Mouse (Mus musculus): ENCODE data around the gene Slc22a3. TPM values are rescaled to one million over a fixed set of nuclear protein-coding genes. Genes with fewer than 3 reads are reported as not detected.

Slc22a3 gene
- polyA plus RNA-seq, 1 experiment from 2014 or later: 0.45 TPM

DNA sequence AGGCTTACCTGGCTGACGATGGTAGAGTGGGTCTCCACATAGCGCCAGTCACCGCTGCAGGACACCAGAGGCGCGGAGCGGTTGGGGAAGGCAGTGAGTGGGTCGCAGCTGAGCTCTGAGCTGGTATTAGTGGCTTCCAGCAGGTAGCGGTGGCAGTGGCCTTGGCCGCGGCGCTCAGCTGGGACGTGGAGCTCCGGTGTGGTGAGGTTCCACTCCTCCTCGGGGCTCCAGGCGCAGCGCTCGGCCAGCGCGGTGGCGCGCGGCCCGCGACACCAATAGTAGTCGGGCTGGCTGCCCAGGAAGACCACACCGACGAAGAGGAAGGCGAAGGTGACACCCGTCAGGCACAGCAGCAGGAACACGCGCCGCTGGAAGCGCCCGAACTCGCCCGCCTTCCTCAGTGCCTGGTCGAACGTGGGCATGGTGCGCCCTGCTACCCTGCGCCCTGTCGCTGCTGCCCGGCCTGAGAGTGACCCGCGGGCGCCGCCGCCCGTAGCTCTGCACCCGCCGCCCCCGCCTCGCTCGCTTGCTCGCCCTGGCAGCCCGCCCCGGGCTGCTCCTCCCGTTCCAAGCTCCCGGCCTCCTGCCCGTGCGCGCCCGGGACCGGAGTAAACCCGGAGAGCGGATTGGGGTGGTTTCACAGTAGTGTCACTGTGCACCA is 471 bp downstream of the Slc22a3 start:
- H3K27ac ChIP-seq: no peak overlapping the region
- peak overlapping the region; percentile 54 for H3K4me3 ChIP-seq
- H3K27me3 ChIP-seq: peaks cover 62% of the 10 kb centered on the region
- H3K36me3 ChIP-seq: no peaks in the 10 kb centered on the region
- peaks cover 12% of the 10 kb centered on the region for H3K4me1 ChIP-seq (replicated peaks)
- H3K9me3 ChIP-seq (replicated peaks): no peaks in the 10 kb centered on the region
- peak overlapping the region; percentile 43 for H3K9ac ChIP-seq
- H3K4me2 ChIP-seq: peak overlapping the region; percentile 85
- ATAC-seq (replicated peaks; ENCODE audit: insufficient number of reproducible peaks, insufficient read depth, low FRiP score, low read depth): no peak
- 2% methylated on average over 65 of the region's 65 CpGs for WGBS

DNA sequence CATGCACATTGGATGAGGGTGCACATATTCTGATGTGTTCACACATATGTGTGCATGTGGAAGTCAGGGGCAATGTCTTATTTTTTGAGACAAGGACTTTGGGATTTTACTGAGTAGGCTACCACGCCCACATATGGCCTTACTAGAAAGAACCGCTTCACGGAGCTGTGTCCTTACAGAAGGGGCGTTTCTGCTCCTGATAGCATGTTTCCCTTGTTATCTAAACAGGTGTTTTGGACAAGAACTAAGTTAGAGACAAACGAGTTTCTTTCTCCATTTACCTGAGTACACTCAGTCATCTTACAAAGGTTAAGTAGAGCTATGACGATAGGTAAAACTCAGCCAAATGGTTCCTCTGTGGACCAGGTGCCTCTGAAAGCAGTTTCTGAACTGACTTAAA is 1.8 kb downstream of the Slc22a3 start:
- Histone ChIP-seq H3K4me3 (no peak overlapping the region), H3K27me3 (peaks cover 62% of the 10 kb centered on the region), H3K27ac (no peak overlapping the region), H3K9ac (no peak overlapping the region), H3K4me1 (replicated peaks) (peaks cover 12% of the 10 kb centered on the region), H3K9me3 (replicated peaks) (no peaks in the 10 kb centered on the region), H3K4me2 (peak overlapping the region; percentile 85; the same call in 1 of the 2 replicates), H3K36me3 (no peaks in the 10 kb centered on the region)
- no peak for ATAC-seq (replicated peaks; ENCODE audit: insufficient number of reproducible peaks, insufficient read depth, low FRiP score, low read depth)
- 64% methylated on average over 6 of the region's 6 CpGs for WGBS

DNA sequence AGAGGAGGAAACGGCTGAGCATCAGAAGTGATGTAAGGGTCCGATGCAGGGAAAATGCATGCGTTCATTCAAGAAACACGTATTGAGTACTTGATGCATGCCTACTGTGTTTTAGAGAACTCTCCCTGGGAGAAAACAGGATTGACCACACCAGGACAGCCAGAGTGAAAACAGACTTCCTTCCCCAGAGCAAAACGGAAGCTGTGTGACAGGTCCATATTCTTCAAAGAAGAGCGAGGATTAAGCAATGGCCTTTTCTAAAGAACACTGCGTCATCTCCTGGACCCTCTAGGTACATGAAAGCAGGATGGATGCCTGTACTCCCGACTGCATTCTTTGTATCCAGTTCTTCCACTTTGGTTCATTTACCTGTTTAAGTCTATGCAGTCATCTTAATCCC is 8.1 kb downstream of the Slc22a3 start:
- Histone ChIP-seq H3K36me3 (no peaks in the 10 kb centered on the region), H3K4me2 (no peak overlapping the region), H3K9me3 (replicated peaks) (no peaks in the 10 kb centered on the region), H3K27me3 (peaks cover 14% of the 10 kb centered on the region), H3K4me1 (replicated peaks) (no peaks in the 10 kb centered on the region), H3K27ac (no peak overlapping the region), H3K4me3 (no peak overlapping the region), H3K9ac (no peak overlapping the region)
- no peak for ATAC-seq (replicated peaks; ENCODE audit: insufficient number of reproducible peaks, insufficient read depth, low FRiP score, low read depth)
- WGBS: 69% methylated on average over 8 of the region's 8 CpGs

DNA sequence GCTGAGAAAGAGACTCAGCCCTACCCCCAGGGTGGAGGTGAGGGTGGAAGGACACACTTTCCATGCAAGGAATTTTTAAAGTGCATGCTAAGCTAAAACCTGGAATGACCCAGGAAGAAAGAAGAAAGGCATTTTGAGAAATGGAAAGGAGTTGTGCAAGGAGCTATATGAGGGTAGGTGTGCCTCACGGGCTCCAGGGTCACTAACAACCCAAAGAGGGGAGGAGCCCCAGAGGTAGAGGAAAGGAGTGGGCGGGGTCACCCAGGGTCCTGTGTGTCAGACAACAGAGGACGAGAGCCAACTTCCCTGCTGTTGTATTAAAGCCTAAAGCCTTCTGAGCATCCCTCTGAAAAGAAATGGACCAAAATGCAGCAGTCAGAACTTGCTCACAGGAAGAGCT is 11.9 kb downstream of the Slc22a3 start:
- H3K9me3 ChIP-seq (replicated peaks): no peaks in the 10 kb centered on the region
- 0 out of 2 replicates have a peak, but pooled peaks cover 6% of the 10 kb centered on the region for H3K27me3 ChIP-seq
- no peak overlapping the region for H3K4me3 ChIP-seq
- no peak overlapping the region for H3K4me2 ChIP-seq
- 45% methylated on average over 3 of the region's 3 CpGs for WGBS
- ATAC-seq (replicated peaks; ENCODE audit: insufficient number of reproducible peaks, insufficient read depth, low FRiP score, low read depth): no peak
- H3K4me1 ChIP-seq (replicated peaks): no peaks in the 10 kb centered on the region
- H3K9ac ChIP-seq: no peak overlapping the region
- H3K27ac ChIP-seq: no peak overlapping the region
- no peaks in the 10 kb centered on the region for H3K36me3 ChIP-seq

DNA sequence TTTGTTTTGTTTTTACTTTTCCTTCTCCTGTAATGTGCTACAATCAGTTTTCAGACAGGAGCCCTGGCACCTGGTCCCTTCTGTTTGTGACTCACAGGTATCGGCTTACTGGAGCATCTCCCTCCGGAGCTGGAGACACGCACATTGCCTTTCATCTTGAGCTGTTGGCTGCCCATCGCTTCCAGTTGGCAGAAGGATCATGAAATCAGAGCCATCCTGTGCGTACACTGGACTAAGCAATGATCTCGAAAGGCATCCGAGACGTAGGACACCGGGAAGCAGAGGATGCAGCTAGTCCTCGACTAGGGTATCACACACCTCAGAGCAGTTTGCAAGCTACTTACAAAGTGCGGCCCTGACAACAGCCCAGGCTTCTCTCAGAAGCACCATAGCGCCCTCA is 15.9 kb downstream of the Slc22a3 start:
- H3K9me3 ChIP-seq (replicated peaks): no peaks in the 10 kb centered on the region
- 83% methylated on average over 12 of the region's 12 CpGs for WGBS
- H3K4me1 ChIP-seq (replicated peaks): no peaks in the 10 kb centered on the region
- no peak overlapping the region for H3K4me2 ChIP-seq
- H3K36me3 ChIP-seq: no peaks in the 10 kb centered on the region
- ATAC-seq (replicated peaks; ENCODE audit: insufficient number of reproducible peaks, insufficient read depth, low FRiP score, low read depth): no peak
- H3K27me3 ChIP-seq: 0 out of 2 replicates have a peak, but pooled peaks cover 8% of the 10 kb centered on the region
- no peak overlapping the region for H3K9ac ChIP-seq
- H3K27ac ChIP-seq: no peak overlapping the region
- H3K4me3 ChIP-seq: no peak overlapping the region

DNA sequence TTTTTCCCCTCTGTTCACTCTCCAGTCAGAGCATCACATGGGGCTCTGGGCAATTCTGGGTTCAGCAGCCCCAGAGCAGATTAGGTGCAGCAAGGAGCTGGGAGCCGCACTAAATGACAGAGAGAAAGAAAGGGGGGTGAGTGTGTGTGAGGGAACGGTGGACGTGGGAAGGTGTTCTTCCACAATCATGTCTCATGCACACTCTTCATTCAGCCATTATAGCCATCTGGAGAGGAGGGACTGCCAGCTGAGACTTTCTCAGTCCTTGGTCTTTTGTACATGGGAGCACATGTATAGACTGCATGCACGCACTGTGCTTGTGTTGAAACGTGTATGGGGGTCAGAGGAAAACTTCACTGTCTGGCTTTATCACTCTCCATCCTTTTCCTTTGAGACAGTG is 17.6 kb downstream of the Slc22a3 start:
- no peak for ATAC-seq (replicated peaks; ENCODE audit: insufficient number of reproducible peaks, insufficient read depth, low FRiP score, low read depth)
- H3K4me1 ChIP-seq (replicated peaks): no peaks in the 10 kb centered on the region
- no peak overlapping the region for H3K4me3 ChIP-seq
- H3K4me2 ChIP-seq: no peak overlapping the region
- H3K27ac ChIP-seq: no peak overlapping the region
- H3K9ac ChIP-seq: no peak overlapping the region
- 83% methylated on average over 5 of the region's 5 CpGs for WGBS
- H3K36me3 ChIP-seq: no peaks in the 10 kb centered on the region
- H3K27me3 ChIP-seq: 0 out of 2 replicates have a peak, but pooled peaks cover 8% of the 10 kb centered on the region
- H3K9me3 ChIP-seq (replicated peaks): no peaks in the 10 kb centered on the region

DNA sequence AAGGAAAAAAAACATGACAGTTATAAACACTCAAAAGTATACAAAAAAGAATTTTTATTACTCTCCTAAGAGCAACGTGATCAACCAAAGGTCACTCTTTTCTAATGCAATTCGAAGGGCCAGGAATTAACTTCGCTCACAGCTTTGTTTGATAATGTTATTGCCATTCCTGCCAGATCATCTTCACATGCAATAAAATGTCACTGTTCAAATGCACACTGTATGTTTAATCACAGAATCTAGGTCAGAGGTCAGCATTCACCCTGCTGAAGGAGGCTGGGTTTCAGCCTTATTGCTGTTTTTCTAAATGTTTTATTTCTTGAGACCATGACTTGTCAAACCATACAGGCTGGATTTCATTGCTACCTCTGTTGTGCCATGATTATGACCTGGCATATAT is 21.8 kb downstream of the Slc22a3 start:
- Histone ChIP-seq H3K4me1 (replicated peaks) (no peaks in the 10 kb centered on the region), H3K9ac (no peak overlapping the region), H3K36me3 (no peaks in the 10 kb centered on the region), H3K9me3 (replicated peaks) (no peaks in the 10 kb centered on the region), H3K27me3 (0 out of 2 replicates have a peak, but pooled peaks cover 2% of the 10 kb centered on the region), H3K4me3 (no peak overlapping the region), H3K27ac (no peak overlapping the region), H3K4me2 (no peak overlapping the region)
- 84% methylated on average over 3 of the region's 3 CpGs for WGBS
- no peak for ATAC-seq (replicated peaks; ENCODE audit: insufficient number of reproducible peaks, insufficient read depth, low FRiP score, low read depth)

DNA sequence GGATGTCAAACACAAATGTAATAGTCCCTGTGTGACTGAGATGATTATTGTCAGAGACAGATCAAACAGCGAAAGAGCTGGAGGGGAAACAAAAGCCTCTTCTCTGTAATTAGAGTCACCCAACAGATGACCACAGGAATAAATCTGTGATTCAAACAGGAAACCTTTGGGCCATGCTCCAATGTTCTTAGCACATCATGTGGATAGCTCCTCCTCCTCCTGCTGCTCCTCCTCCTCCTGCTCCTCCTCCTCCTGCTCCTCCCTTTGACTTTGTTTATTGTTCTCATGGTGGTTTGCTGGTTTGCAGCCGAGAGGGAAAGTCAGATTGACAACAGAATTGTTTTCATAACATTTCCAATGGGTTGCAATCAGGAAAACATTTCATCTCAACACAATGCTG is 28.1 kb downstream of the Slc22a3 start:
- H3K4me3 ChIP-seq: no peak overlapping the region
- no peaks in the 10 kb centered on the region for H3K9me3 ChIP-seq (replicated peaks)
- H3K4me1 ChIP-seq (replicated peaks): no peaks in the 10 kb centered on the region
- H3K27ac ChIP-seq: no peak overlapping the region
- H3K4me2 ChIP-seq: no peak overlapping the region
- H3K27me3 ChIP-seq: no peaks in the 10 kb centered on the region
- no peak for ATAC-seq (replicated peaks; ENCODE audit: insufficient number of reproducible peaks, insufficient read depth, low FRiP score, low read depth)
- 63% methylated on average over 2 of the region's 2 CpGs for WGBS
- no peak overlapping the region for H3K9ac ChIP-seq
- no peaks in the 10 kb centered on the region for H3K36me3 ChIP-seq

DNA sequence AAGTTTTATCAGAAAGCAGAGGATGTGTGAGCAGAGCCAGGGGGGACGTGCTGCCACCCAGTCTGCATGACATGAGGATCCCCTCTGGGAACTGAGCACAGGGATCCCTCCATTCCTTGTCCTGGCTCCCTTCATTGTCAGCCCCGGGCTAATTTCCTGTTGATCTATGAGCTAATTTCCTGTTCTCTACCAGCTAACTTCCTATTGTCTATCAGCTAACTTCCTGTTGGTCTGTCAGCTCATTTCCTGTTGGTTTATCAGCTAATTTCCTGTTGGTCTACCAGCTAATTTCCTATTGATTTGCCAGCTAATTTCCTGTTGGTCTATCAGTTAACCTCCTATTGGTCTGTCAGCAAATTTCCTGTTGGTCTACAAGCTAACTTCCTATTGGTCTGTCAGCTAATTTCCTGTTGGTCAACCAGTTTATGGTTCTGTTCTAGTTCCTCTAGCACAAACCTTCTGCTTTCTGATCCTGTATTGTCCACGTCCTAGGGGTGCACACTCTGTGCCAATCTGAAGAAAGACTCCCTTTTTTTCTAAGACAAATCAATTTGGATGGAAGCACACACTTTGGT is 32.9 kb downstream of the Slc22a3 start:
- Histone ChIP-seq H3K9me3 (replicated peaks) (no peaks in the 10 kb centered on the region), H3K4me1 (replicated peaks) (no peaks in the 10 kb centered on the region), H3K9ac (no peak overlapping the region), H3K4me3 (no peak overlapping the region), H3K36me3 (no peaks in the 10 kb centered on the region), H3K27me3 (no peaks in the 10 kb centered on the region), H3K4me2 (no peak overlapping the region), H3K27ac (0 out of 2 replicates have a peak overlapping the region, but pooled peaks have one; percentile 12)
- no peak for ATAC-seq (replicated peaks; ENCODE audit: insufficient number of reproducible peaks, insufficient read depth, low FRiP score, low read depth)
- WGBS: 59% methylated on average over 3 of the region's 3 CpGs

DNA sequence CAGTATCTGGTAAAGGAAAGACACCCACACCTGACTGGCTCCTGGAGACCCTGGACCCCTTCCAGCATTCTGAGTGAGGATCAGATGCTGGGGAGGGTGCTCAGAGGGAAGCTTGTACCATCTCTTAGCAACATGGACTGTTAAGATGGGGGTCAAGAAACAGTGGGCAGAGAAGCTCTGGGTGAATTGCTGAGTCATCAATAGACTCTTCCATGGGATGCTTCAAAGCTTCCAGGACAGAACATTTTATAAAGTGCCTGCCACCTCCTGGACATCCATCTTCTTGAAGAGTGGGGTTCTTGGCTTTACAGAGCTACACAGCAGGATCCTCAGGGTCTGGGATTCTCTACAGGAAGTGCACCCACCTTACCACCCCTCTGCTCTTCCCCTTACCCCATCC is 35.0 kb downstream of the Slc22a3 start:
- Histone ChIP-seq H3K27ac (no peak overlapping the region), H3K36me3 (no peaks in the 10 kb centered on the region), H3K9me3 (replicated peaks) (no peaks in the 10 kb centered on the region), H3K27me3 (no peaks in the 10 kb centered on the region), H3K4me2 (no peak overlapping the region), H3K4me1 (replicated peaks) (no peaks in the 10 kb centered on the region; the same call in 1 of the 2 replicates), H3K4me3 (no peak overlapping the region), H3K9ac (no peak overlapping the region)
- no peak for ATAC-seq (replicated peaks; ENCODE audit: insufficient number of reproducible peaks, insufficient read depth, low FRiP score, low read depth)

DNA sequence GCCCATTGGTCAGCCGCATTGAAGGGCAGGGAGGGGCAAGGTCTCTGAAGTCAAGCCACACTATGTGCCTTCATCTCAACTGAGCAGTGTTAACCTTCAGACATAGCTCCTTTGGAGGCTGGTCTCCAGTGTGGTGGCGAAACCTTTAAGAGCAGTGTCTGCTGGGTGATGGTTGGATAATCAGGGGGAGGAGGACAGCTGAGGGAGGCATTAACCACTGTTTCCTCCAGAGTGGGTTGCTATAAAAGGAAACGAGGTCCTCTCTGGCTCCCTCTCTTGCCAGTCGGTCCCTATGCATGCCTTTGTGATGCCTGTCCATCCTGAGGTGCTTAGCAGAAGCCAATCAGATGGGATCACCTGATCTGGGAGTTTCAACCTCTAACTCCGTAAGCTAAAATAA is 38.8 kb downstream of the Slc22a3 start:
- Histone ChIP-seq H3K4me1 (replicated peaks) (no peaks in the 10 kb centered on the region; the same call in 1 of the 2 replicates), H3K27ac (no peak overlapping the region), H3K4me3 (no peak overlapping the region), H3K9me3 (replicated peaks) (no peaks in the 10 kb centered on the region), H3K9ac (no peak overlapping the region), H3K36me3 (no peaks in the 10 kb centered on the region), H3K4me2 (no peak overlapping the region), H3K27me3 (no peaks in the 10 kb centered on the region)
- 62% methylated on average over 5 of the region's 5 CpGs for WGBS
- ATAC-seq (replicated peaks; ENCODE audit: insufficient number of reproducible peaks, insufficient read depth, low FRiP score, low read depth): no peak

DNA sequence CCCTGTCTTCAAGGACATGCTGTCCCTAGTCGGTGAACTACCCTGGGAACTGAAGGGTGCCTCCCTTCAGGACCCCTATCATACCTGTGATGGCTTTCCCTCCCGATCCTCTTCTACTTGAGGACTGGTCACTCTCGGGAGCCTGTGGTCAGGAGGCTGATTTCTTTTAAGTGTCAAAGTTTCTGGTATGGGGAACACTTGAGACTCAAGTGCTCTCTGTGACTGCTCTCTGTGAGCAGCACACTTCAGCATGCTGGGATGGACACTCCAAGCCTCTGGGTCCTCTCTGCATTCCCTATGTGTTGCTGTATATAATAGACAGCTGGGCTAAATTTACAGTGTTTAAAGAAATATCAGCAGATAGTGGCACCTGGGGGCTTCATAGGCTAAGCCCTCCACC is 39.9 kb downstream of the Slc22a3 start:
- H3K27ac ChIP-seq: no peak overlapping the region
- no peak overlapping the region for H3K4me3 ChIP-seq
- H3K9me3 ChIP-seq (replicated peaks): no peaks in the 10 kb centered on the region

More for the DNA sequence above, 39.9 kb downstream of the Slc22a3 start:
- Histone ChIP-seq H3K27me3 (no peaks in the 10 kb centered on the region), H3K9ac (no peak overlapping the region), H3K36me3 (no peaks in the 10 kb centered on the region), H3K4me1 (replicated peaks) (no peaks in the 10 kb centered on the region; the same call in 1 of the 2 replicates), H3K4me2 (no peak overlapping the region)
- 33% methylated on average over 3 of the region's 3 CpGs for WGBS
- ATAC-seq (replicated peaks; ENCODE audit: insufficient number of reproducible peaks, insufficient read depth, low FRiP score, low read depth): no peak
